Mouse (Mus musculus): ENCODE data around the gene Cdhr1.
"Not testable (repeated sequence)": the region's sequence is repeated elsewhere in the genome, so short reads cannot be mapped to it uniquely, and the experiment has no call there.

Gene Cdhr1

DNA sequence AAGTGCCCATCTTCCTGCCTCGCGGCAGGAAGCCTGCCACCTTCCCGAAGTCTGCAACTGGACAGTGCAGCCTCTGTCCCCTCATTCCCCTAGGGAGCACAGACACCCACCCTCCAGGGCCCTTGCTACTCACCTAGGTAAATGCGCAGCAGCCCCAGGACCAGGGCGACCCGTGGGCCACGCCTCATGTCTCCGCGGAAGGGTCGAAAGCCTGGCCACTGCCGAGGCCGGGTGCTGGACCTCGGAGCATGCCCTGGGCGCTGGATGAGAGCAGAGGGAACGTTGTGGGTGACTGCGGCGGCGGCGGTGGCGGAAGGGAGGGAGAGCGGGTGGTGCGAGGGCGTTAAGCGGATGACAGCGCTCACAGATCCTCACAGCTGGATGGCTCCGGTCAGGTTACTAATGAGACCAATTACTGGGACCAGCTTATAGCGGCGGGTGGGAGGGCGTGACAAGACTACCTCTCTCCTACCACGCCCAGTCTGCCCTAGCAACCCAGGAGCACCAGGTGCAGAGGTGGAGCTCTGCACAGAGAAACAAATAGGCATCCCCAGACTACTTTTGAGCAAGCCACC lies at the start of gene Cdhr1:
Gene Cdhr1, minus strand, starts transcription at position 392 of the 575 bp plus-strand sequence.
- DNase-seq = peak; percentile 8

DNA sequence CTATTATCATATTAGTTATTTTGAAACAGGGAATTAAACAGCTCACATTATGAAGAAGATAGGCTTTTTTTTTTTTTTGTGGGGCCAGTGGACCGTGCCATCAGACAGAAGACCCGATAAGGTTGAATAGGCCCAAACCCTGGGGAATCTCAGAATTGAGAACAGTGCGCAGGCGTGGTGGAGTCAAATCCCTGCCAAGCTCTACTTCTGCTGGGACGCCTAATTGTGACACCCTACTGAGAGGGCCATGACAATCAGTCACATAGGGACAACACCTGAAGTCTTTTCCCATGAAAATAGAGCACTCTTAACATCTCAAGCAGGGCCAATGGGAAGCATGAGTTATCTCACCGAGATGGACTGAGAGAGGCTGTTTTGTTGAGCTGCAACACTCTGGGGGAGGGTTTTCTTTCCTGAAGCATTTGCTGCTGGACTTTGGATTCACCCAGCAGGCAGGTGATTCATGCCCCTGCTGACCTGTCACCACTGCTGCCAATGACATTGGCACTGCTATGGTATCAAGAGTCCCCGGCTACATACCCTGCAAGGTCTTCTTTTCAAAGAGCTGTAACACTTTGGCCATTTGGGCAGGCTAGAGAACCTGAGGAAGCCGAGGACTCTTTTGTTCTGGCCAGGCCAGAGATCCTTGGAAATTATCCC lies 41.0 kb upstream of the Cdhr1 start:
- DNase-seq = no peak

DNA sequence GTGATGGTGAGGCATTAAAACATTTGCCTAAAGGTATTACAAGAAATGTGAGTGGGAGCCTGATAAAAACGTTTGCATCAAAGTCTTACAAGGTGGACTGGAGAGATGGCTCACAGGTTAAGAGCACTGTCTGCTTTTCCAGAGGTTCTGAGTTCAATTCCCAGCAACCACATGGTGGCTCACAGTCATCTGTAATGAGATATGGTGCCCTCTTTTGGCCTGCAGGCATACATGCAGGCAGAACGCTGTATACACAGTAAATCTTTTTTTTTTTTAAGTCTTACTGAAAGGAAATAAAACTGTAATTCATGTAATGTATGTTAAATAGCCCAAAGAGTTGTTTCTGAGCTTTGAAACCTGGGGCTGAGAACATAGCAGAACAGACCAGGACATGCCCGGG lies 39.4 kb upstream of the Cdhr1 start:
- DNase-seq = not testable (repeated sequence)

DNA sequence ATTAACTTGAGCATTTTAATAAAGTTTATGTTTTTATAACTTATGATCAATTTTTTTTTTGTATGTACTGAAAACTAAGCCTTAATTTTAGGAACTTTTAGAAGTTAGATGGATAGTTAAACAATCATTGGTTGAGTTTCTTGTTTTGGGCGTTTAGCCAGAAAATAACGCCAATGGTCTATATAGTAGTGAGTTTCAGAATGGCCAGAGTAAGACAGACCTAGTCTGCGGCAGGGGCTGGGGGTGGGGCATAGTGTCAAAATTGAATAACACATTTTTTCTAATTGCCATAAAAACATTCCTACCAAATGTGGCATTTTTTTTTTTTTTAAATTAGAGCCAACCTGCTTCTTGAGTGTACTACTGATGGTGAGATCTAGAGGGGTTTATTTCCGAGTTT lies 38.0 kb upstream of the Cdhr1 start:
- no peak for DNase-seq

DNA sequence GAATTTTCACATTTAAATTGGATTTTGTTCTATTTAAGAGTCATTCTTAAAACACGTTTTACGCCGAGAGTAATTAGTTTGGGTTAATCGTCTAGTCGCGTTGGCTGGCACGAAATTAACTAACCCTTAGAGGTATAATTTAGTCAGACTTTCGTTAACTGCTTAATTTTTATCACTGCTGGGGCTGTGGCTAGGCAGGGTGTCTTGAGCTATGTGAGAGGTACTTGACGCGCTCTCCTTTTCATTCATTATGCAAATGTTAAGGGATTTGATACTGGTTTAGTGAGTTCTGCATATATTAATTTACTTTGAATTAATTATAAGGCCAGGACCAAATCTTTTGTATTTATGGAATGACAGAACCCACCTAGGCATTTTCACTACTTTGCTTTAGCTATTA lies 37.5 kb upstream of the Cdhr1 start:
- DNase-seq = peak; percentile 16

DNA sequence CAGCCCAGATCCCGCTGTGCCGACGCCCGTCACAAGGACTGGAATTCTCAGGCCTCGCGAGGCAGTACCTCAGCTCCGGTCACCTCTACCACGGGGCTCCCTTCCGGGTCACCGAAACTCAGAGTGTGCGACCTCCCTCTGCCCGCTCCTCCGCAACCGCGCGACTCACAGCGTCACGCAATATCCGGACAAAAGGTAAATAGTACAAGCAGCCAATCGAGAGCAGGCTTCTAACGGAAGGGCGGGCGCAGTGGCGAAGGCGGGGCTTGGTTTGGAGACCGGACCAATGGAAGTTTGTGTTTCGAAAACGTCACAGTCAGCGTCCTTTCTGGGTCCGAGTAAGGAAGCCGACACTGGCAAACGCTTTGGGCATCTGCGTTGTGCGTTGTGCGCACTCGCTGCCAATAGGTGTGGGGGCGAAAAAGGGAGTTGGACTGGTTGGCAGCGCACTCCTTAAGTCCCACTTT lies 37.0 kb upstream of the Cdhr1 start, which contains the start of gene Ghitm:
Gene Ghitm, minus strand, starts transcription at position 146 of the 467 bp plus-strand sequence.
- DNase-seq = peak; percentile 96

DNA sequence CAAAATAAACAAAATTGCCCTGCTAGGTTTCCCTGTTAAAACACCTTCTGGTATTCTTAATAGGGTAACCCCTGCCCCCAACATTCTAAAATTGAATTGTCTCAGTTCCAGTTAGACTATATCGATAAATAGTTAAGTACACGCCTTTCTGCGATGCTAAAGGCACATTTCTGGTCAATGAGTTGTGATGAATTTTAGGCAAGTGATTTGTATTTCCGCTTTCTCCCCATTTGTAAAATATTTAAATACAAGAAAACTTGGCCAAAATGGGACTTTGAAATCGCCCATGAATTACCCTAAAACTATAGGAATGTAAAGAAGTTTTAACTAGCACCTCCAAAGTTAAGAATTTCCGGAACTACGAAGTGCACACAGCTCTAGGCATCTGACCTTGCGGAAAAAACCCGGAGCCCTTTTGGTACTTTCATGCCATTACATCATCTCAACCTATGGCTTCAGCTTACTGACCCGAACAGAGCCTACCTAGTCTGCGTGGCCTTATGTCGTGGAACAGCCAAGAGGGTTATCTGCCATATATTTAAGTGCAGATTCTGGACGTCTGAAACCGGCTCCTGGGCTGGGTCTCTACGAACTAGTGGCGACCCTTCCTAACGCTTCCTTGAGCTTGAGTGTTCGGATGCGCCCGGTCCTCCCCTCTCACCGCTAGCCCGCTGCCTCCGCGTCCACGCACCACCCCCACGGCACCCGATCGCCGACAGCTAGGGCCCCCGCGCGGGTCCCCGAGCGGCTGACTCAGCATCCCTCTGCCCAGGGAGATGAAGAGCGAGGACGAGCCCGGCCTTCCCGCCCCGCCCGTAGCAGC lies 36.4 kb upstream of the Cdhr1 start:
- DNase-seq = no peak

DNA sequence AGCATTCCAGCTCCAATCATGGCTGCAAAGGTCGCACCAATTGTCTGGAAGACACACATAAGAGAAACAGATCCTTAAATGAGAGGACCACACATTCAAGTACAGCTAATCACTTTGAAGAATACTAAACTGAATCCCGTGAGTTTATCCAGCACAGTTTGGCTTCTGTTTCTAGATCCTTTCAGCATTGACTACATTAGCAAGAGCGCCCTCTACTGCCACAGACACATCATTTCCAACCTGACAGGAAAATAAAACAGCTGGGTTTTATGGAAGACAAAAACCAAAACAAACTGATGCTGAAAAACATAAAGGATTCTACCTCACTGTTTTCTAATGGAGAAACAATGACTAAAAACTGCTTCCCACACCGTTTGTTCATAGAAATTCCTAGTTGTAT lies 29.5 kb upstream of the Cdhr1 start:
- peak; percentile 57 for DNase-seq

DNA sequence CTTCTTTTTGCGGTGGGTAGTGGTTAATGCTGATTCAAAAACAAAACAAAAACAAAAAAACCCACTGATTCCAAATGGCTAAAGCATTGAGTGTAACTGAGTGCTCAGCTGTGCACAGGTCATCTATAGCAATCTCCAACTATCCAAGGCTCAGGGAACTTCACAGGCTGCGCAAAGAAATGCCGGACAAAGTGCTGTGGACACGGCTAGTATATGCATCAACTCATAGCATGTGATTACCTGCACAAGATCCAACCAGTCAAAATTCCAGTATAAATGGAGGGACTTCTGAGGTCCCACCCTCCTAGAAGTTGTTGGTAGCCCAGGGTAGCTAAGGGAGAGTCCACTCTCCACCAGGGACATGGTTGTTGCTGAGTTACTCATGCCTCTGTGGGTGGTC lies 21.1 kb upstream of the Cdhr1 start:
- DNase-seq = no peak

DNA sequence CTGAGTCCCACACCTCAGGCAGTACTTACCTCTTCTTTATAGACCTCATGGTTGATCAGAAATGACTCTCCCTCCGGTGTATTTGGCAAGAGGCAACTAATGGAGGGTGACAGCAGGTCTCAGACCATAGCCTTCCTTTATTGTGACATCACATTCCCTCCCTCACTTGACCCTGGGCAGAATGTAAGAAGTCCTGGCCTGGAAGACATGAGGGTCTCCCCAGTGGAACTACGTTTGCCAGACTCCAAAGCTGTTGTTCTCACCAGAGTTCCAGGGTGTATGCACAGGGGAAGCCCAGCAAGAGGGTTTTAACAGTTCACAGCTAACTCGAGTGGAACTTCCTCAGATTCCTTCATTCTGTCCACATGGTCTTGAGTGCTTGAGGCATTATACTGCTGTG lies 15.8 kb upstream of the Cdhr1 start, which contains the start of gene 2610528A11Rik:
Gene 2610528A11Rik, minus strand, starts transcription at position 101 of the 400 bp plus-strand sequence.
- DNase-seq = no peak

DNA sequence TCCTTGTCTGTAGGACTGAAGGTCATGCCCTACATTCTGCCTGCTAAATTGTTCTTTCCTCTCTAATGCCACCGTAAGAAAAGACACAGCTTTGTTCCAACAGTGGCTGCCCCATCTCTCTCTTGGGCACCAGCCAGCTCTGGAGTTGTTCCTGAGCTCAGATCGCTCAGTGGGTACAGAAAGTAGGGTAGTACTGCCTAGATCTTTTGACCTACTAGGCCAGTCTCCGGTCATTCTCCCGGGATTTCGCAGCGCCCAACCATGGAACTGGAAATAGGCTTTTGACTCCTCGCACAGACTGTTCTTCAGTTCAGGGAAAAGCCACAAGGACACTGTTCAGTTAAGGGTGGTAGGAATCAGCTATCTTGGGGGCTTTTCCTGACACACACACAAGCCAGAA lies 14.8 kb upstream of the Cdhr1 start:
- DNase-seq = no peak

DNA sequence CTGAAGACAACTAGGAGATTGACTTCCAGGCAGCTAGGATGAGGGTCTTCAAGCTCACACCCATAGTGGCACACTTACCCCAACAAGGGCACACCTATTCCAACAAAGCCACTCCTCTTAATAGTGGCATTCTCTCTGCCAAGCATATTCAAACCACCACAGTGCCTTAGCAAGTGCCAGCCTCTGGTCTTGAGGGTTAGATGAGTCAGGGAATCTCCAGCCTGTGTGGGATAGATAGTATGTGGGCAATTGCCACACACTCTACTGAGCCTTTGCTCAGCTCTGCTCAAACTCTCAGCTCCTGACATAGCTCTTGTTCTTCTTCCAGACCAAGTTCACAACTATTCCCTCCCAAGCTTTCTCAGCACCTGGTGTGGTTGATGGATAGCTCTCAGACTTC lies 13.2 kb upstream of the Cdhr1 start:
- no peak for DNase-seq

DNA sequence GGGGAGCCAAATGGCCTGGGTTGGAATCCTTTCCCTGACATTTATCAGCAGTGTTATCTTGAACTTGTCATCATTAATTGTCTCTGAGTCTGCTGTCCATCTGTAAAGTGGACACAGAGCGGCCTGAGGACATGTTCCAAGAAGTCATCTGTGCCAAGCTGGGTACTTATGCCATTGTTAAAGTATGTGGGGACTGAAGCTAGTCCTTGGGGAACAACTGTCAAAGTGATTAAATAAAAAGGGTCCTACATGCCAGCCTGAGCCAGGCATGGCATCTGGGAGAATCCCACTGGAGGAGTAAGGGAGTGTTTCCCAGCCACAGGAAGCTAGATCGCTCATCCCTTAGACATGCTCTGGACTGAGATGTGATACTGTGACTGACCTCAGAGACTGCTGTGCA lies 12.3 kb upstream of the Cdhr1 start:
- DNase-seq = no peak

DNA sequence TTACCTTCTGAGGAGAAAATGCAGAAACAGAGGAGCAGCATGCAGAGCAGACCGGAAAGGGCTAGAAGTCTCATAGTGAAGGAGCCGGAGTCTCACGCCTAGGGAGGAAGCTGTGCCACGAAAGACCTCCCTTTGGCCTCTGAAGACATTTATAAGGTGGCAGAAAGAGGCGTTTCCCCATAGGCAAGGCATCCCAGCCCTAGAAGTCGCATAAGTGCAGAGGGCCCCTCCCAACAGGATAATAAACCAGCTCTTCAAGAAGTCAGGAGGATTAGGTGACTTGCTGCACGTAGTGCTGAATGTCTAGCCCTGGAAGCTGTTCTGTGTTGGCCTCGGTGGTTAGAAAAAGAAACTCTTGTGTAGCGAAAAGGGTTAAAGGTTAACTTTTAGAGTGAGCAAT lies 11.8 kb upstream of the Cdhr1 start:
- no peak for DNase-seq

DNA sequence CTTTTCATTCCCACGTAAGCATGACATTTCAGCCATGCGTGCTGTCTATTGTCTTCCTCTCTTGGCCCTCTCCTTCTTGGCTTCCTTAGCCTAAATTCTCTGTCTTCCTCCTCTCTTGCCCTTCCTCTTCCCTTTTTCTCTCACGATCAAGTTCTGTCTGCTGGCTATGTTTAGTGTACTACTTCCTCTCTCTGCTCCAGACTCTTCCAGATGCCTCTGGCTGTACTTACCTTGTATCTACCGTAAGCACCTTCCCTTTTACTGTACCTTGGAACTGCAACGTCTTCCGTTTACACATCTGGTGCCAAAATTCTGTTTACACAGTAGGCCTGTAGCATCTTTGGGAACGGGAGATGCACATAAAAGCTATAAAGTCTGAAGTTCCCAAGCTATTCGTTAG lies 11.3 kb upstream of the Cdhr1 start:
- no peak for DNase-seq

DNA sequence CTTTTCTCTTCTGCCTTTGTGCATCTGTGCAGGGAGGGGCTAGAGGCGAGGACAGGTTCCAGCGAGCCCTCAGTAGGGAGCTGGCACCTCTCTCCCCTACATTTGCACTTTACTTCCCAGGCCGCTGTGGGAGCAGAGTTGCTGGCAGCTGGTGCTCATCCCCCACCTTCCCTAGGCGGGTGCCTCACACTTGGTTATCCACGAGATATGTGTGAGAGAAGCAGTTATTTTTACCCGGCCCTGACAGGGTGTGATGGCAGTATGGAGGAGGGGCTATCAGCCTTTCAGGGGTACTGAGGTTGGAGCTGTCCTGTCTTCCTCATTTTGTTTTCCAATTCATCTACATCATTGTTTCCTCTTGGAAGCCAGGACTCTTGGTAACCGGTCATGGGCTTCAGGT lies 7.7 kb upstream of the Cdhr1 start:
- no peak for DNase-seq

DNA sequence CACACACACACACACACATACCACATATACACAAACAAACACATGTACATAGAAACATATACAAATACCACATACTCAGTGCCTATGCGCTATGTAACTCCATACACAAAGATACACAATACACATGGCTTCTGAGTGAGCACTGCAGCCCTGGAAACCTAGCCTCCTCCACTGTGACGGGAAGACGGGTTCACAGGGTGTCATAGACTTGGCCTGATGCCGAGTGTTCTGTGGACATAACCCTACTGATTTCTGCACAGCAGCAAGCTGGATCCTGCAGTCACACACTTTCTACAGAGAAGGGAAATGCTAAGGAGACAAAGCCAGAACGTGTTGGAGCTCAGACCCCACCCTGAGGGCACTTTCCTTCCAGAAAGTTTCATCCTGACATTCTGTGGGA lies 6.6 kb upstream of the Cdhr1 start:
- DNase-seq = no peak

DNA sequence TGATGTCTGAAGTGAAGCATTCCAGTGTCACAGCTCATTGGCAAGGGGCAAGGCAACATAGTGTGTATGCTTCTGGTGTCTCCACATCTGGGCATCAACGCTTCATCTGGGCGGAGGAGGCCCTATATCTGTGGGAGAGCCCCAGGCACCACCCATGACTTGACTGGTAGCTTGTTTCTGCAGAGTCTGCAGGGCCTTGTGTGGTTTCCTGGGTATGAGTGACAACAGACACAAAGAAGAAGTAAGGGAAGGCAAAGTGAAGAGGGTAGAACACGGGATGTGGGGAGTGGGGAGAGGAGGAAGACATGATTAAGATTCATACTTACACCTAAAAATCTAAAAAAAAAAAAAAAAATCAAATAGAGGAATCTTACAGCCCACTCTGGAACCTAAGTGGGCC lies 4.3 kb upstream of the Cdhr1 start:
- DNase-seq = no peak

DNA sequence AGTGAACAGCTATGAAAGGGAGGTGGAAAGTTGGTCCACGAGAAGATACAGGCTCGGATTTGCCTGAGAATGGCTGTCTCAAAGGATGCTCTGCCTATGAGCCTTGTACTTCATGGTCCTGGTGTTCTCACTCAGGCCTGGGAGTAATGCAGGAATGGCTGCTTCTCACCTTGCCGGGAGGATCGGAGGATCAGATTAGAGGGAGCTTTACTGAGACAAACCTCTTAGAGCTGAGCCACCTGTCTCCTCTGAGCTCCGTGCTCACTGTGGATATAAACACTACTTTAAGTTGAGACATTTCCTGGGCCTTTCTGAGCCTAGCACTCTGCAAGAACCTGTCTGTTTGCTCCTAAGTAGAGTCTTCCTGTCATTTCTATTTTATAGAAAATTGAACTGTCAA lies 3.4 kb upstream of the Cdhr1 start:
- DNase-seq = no peak

DNA sequence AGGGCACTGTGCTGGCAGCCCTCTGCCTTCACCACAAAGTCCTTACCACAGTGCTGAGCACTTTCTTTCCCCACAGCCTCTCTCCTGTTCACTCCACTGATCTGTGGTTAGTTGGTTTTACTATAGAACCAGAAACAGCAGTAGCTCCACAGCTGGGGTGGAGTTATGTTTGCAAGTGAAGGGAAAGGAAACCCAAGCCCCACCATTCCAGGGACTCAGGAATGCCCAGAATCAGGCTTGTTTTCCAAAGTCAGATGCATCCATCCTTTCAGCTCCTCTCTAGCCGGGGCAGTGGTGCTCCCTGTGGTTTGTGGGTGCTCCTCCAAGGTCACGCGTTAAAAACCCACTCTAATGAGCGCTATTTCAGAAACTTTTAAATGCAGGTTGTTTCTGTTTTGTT lies 2.6 kb downstream of the Cdhr1 start:
- DNase-seq = no peak

DNA sequence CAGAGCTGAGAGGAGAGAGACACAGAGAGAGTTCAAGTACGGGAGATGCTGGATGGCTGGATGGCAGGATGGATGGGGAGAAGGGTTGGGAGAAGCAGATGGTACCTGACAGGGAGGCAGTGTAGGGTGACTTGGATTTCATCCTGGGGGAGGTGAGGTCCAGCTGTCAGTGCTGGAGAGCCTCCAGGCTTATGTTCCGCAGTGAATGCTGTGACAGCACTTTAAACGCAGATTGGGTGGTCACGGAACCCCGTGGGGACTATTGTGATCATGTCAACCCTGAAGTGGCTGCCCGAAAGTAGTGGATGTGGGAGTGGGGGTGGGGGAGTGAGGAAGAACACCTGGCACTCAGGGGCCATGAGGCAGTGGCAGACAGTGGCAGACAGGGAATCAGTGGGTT lies 3.7 kb downstream of the Cdhr1 start:
- DNase-seq = no peak

DNA sequence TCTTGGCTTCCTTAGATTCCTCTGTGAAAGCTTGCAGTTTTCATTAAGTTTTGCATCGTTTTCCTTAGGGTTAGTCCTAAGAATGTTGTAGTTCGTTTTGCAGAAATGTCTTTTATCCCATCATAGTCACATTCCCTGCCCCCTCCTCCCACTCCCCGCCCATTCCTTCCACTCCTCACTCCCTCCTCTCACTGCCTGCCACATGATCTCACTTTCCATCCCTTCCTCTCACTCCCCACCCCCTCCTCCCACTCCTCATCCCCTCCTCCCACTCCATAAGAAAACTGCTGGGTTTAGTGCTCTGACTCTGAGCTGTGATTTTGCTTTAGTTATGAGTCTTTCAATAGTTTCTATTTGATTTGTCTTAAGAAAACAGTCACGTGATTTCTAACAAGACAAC lies 14.4 kb downstream of the Cdhr1 start:
- no peak for DNase-seq

DNA sequence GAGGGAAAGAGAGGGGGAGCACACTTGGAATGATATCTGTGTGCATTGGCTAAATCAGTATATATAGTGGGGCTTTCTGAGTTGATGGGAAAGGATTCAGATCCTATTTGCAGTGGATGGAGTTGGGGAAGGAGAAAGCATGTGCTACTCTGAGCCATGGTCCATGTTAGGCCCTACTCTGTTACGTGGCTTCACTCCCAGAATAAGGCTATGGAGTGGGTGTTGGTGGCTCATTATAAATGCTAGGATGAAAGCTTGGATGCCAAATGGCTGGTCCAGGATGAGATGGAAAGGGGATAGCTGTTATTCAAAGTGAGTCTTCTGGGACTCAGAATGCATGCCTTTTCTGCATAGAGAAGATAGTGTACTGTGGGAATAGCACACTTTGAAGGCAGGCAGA lies 17.4 kb downstream of the Cdhr1 start:
- DNase-seq = no peak

DNA sequence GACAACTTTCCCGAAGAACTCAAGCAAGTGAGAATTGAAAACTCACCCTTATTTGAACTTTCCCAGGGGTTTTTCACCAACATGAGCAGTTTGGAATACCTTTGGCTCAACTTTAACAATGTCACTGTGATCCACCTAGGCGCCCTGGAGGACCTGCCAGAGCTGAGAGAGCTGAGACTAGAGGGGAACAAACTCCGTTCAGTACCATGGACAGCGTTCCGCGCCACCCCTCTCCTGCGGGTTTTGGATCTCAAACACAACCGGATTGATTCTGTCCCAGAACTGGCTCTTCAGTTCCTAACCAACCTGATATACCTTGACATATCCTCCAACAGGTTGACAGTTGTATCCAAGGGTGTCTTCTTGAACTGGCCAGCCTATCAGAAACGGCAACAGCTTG lies 29.6 kb downstream of the Cdhr1 start:
- DNase-seq = peak; percentile 68
